Mouse (Mus musculus) cerebellum, adult 11-12 months (tissue): ENCODE measurements around the gene Rnf150.

ENCODE experiments used
- DNase-seq: peaks from one replicate; pipeline ENCODE4 v3.0.0; 2022

Gene Rnf150

GRCm38 (mm10) chr8:82863041-82863744 lies at the start of gene Rnf150:
Rnf150 (plus strand) TSS chr8:82863356.
- peak; percentile 87 for DNase-seq

- DNase-seq = no peak
Measured at GRCm38 (mm10) chr8:82826135-82827046, 36.8 kb upstream of the Rnf150 start.

GRCm38 (mm10) chr8:82840415-82840814 lies 22.7 kb upstream of the Rnf150 start:
- DNase-seq = no peak

GRCm38 (mm10) chr8:82840963-82841362 lies 22.2 kb upstream of the Rnf150 start:
- no peak for DNase-seq

- no peak for DNase-seq
Measured at GRCm38 (mm10) chr8:82841520-82842142, 21.5 kb upstream of the Rnf150 start.

- no peak for DNase-seq
Measured at GRCm38 (mm10) chr8:82843697-82844096, 19.5 kb upstream of the Rnf150 start.

GRCm38 (mm10) chr8:82844413-82844812 lies 18.7 kb upstream of the Rnf150 start:
- no peak for DNase-seq

- DNase-seq = no peak
Measured at GRCm38 (mm10) chr8:82846098-82846497, 17.1 kb upstream of the Rnf150 start.

GRCm38 (mm10) chr8:82846730-82847129 lies 16.4 kb upstream of the Rnf150 start:
- no peak for DNase-seq

- no peak for DNase-seq
Measured at GRCm38 (mm10) chr8:82858541-82859342, 4.4 kb upstream of the Rnf150 start.

GRCm38 (mm10) chr8:82859343-82859620 lies 3.9 kb upstream of the Rnf150 start:
- no peak for DNase-seq

- DNase-seq = peak; percentile 71
Measured at GRCm38 (mm10) chr8:82863745-82864520, 777 bp downstream of the Rnf150 start.

GRCm38 (mm10) chr8:82864521-82864818 lies 1.3 kb downstream of the Rnf150 start:
- no peak for DNase-seq

- DNase-seq = peak; percentile 29
Measured at GRCm38 (mm10) chr8:82865239-82865638, 2.1 kb downstream of the Rnf150 start.

- no peak for DNase-seq
Measured at GRCm38 (mm10) chr8:82866251-82866650, 3.1 kb downstream of the Rnf150 start.

GRCm38 (mm10) chr8:82870840-82871490 lies 7.8 kb downstream of the Rnf150 start:
- DNase-seq = no peak

GRCm38 (mm10) chr8:82871986-82872385 lies 8.8 kb downstream of the Rnf150 start:
- no peak for DNase-seq

- no peak for DNase-seq
Measured at GRCm38 (mm10) chr8:82874102-82874501, 10.9 kb downstream of the Rnf150 start.

GRCm38 (mm10) chr8:82875135-82875534 lies 12.0 kb downstream of the Rnf150 start:
- no peak for DNase-seq

- DNase-seq = no peak
Measured at GRCm38 (mm10) chr8:82884480-82884879, 21.3 kb downstream of the Rnf150 start.

- no peak for DNase-seq
Measured at GRCm38 (mm10) chr8:82887234-82887633, 24.1 kb downstream of the Rnf150 start.
